Mouse (Mus musculus): ENCODE measurements at regions not wholly inside any gene's neighbourhood (a gene's known extent, or its start where the extent isn't known, plus 50 kb on each side); places are given as distances from the start of the nearest gene placed in this dataset.

GRCm38 (mm10) chr9:61695381-61695791 is 219.0 kb downstream of the Rplp1 start:
- Histone ChIP-seq H3K4me3 (ENCODE audit: low read depth, low read length) (no peak overlapping the region), H3K9me3 (ENCODE audit: control insufficient read depth, low read length) (no peaks in the 10 kb centered on the region), H3K27me3 (ENCODE audit: control insufficient read depth, insufficient read depth, low read length) (no peaks in the 10 kb centered on the region), H3K36me3 (ENCODE audit: control insufficient read depth, insufficient read depth, low read length) (no peaks in the 10 kb centered on the region), H3K9ac (ENCODE audit: low read length) (no peak overlapping the region), H3K27ac (replicated peaks; ENCODE audit: low read depth, low read length) (no peak overlapping the region), H3K4me2 (ENCODE audit: low read depth, severe bottlenecking) (no peak overlapping the region), H3K4me1 (ENCODE audit: control insufficient read depth, insufficient read depth, low read length) (no peaks in the 10 kb centered on the region; the same call in 1 of the 2 replicates)
- ATAC-seq (ENCODE audit: insufficient number of reproducible peaks, low FRiP score, low TSS enrichment, low read depth) (no peak), DNase-seq (ENCODE audit: low spot score) (peak; percentile 44)
- 3% methylated on average over 9 of the region's 9 CpGs for WGBS

DNA sequence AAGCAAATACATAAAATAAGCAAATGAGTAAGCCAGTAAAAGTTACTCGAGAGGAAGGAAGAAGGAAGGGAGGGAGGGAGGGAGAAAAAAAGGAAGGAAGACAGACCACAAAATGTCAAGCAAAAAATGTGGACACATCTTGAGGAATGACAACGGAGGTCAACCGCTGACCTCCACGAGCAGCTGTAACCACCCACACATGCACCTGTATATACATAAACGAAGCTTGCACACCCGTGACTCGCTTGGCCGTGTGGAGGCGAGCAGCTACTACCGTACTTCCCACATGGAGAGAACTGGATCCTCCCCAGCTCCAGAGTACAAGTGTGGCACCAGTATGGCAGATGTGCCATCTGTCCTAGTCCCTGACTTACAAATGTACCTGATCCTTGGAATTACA is 220.1 kb downstream of the Rplp1 start:
- Histone ChIP-seq H3K36me3 (ENCODE audit: control insufficient read depth, insufficient read depth, low read length) (no peaks in the 10 kb centered on the region), H3K27me3 (ENCODE audit: control insufficient read depth, insufficient read depth, low read length) (no peaks in the 10 kb centered on the region), H3K9ac (ENCODE audit: low read length) (no peak overlapping the region), H3K9me3 (ENCODE audit: control insufficient read depth, low read length) (no peaks in the 10 kb centered on the region), H3K4me3 (ENCODE audit: low read depth, low read length) (no peak overlapping the region), H3K4me2 (ENCODE audit: low read depth, severe bottlenecking) (no peak overlapping the region), H3K27ac (replicated peaks; ENCODE audit: low read depth, low read length) (no peak overlapping the region), H3K4me1 (ENCODE audit: control insufficient read depth, insufficient read depth, low read length) (peaks cover 9% of the 10 kb centered on the region)
- ATAC-seq (ENCODE audit: insufficient number of reproducible peaks, low FRiP score, low TSS enrichment, low read depth) (no peak), DNase-seq (ENCODE audit: low spot score) (no peak)
- WGBS, result 78% methylated on average over 10 of the region's 10 CpGs

- Histone ChIP-seq H3K4me3 (ENCODE audit: low read depth, low read length) (no peak overlapping the region), H3K4me2 (ENCODE audit: low read depth, severe bottlenecking) (no peak overlapping the region), H3K36me3 (ENCODE audit: control insufficient read depth, insufficient read depth, low read length) (no peaks in the 10 kb centered on the region), H3K9me3 (ENCODE audit: control insufficient read depth, low read length) (no peaks in the 10 kb centered on the region), H3K4me1 (ENCODE audit: control insufficient read depth, insufficient read depth, low read length) (peaks cover 16% of the 10 kb centered on the region), H3K9ac (ENCODE audit: low read length) (no peak overlapping the region), H3K27ac (replicated peaks; ENCODE audit: low read depth, low read length) (no peak overlapping the region), H3K27me3 (ENCODE audit: control insufficient read depth, insufficient read depth, low read length) (no peaks in the 10 kb centered on the region)
- WGBS, result 45% methylated on average over 3 of the region's 3 CpGs
- ATAC-seq (ENCODE audit: insufficient number of reproducible peaks, low FRiP score, low TSS enrichment, low read depth) (no peak), DNase-seq (ENCODE audit: low spot score) (no peak)
These were observed 223.6 kb downstream of the Rplp1 start for GRCm38 (mm10) chr9:61690786-61691185.

DNA sequence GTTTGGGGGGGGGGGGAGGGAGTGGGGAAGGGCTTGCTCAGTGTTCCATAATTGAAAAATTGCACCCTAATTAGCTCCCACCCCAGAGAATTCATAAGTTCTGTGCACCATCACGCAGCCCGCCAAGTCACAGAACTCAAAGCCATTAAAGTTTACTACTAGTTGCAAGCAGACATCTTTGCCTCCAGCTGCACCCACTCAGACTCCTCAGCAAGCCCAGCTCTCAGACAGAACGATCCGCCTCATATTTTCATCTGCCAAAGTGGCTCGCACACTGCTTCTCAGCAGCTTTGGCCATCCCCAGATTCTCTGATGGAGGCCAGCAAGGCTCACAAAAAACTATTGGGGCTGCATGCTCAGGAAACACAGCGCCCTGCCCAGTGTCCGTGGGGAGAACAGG is 224.4 kb downstream of the Rplp1 start:
- no peak for ATAC-seq (ENCODE audit: insufficient number of reproducible peaks, low FRiP score, low TSS enrichment, low read depth)
- peaks cover 16% of the 10 kb centered on the region for H3K4me1 ChIP-seq (ENCODE audit: control insufficient read depth, insufficient read depth, low read length)
- H3K4me2 ChIP-seq (ENCODE audit: low read depth, severe bottlenecking), result no peak overlapping the region
- H3K27me3 ChIP-seq (ENCODE audit: control insufficient read depth, insufficient read depth, low read length), result no peaks in the 10 kb centered on the region
- no peak overlapping the region for H3K4me3 ChIP-seq (ENCODE audit: low read depth, low read length)
- 40% methylated on average over 7 of the region's 7 CpGs for whole genome bisulfite sequencing
- H3K27ac ChIP-seq (replicated peaks; ENCODE audit: low read depth, low read length), result peak overlapping the region; percentile 45; the same call in 1 of the 2 replicates
- H3K9ac ChIP-seq (ENCODE audit: low read length), result no peak overlapping the region
- peak; percentile 49 for DNase-seq (ENCODE audit: low spot score)
- no peaks in the 10 kb centered on the region for H3K36me3 ChIP-seq (ENCODE audit: control insufficient read depth, insufficient read depth, low read length)
- no peaks in the 10 kb centered on the region for H3K9me3 ChIP-seq (ENCODE audit: control insufficient read depth, low read length)

- Histone ChIP-seq H3K9me3 (ENCODE audit: control insufficient read depth, low read length) (no peaks in the 10 kb centered on the region), H3K27me3 (ENCODE audit: control insufficient read depth, insufficient read depth, low read length) (no peaks in the 10 kb centered on the region), H3K9ac (ENCODE audit: low read length) (no peak overlapping the region), H3K4me2 (ENCODE audit: low read depth, severe bottlenecking) (no peak overlapping the region), H3K4me1 (ENCODE audit: control insufficient read depth, insufficient read depth, low read length) (peaks cover 16% of the 10 kb centered on the region), H3K27ac (replicated peaks; ENCODE audit: low read depth, low read length) (no peak overlapping the region), H3K36me3 (ENCODE audit: control insufficient read depth, insufficient read depth, low read length) (no peaks in the 10 kb centered on the region), H3K4me3 (ENCODE audit: low read depth, low read length) (no peak overlapping the region)
- WGBS, result 14% methylated on average over 5 of the region's 5 CpGs
- DNase-seq (ENCODE audit: low spot score) (peak; percentile 63), ATAC-seq (ENCODE audit: insufficient number of reproducible peaks, low FRiP score, low TSS enrichment, low read depth) (no peak)
These were observed 224.8 kb downstream of the Rplp1 start for GRCm38 (mm10) chr9:61689516-61689915.

GRCm38 (mm10) chr9:61683557-61683956 is 230.8 kb downstream of the Rplp1 start:
- H3K9ac ChIP-seq (ENCODE audit: low read length), result no peak overlapping the region
- H3K27me3 ChIP-seq (ENCODE audit: control insufficient read depth, insufficient read depth, low read length), result no peaks in the 10 kb centered on the region
- DNase-seq (ENCODE audit: low spot score) (peak; percentile 51), ATAC-seq (ENCODE audit: insufficient number of reproducible peaks, low FRiP score, low TSS enrichment, low read depth) (no peak)
- H3K4me2 ChIP-seq (ENCODE audit: low read depth, severe bottlenecking), result no peak overlapping the region
- no peak overlapping the region for H3K4me3 ChIP-seq (ENCODE audit: low read depth, low read length)
- H3K27ac ChIP-seq (replicated peaks; ENCODE audit: low read depth, low read length), result no peak overlapping the region
- no peaks in the 10 kb centered on the region for H3K36me3 ChIP-seq (ENCODE audit: control insufficient read depth, insufficient read depth, low read length)
- no peaks in the 10 kb centered on the region for H3K9me3 ChIP-seq (ENCODE audit: control insufficient read depth, low read length)
- 4% methylated on average over 4 of the region's 4 CpGs for WGBS
- H3K4me1 ChIP-seq (ENCODE audit: control insufficient read depth, insufficient read depth, low read length), result peaks cover 28% of the 10 kb centered on the region

DNA sequence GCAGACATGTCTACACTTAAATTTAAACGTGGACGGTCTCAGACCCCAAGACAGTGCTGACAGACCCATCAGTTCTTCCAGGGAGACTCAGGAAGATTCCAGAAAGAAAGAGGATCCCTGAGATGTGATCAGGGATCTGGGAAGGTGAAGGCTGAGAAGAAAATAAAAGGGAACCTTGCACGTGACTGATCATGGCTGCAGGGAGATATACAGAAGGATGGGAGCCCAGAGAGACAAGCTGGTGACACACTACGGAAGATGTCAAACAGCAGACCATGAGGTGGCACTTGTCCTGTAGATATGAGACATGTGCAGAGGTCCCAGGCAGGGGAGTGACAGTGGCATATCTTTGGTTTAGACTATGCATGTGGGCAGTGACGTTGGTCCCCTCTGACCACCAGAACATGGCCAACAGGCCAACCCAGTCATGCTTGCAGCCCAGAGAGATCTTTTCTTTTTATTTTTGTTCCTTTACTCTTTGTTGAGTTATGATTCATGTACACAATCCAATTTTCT is 231.5 kb downstream of the Rplp1 start:
- ATAC-seq (ENCODE audit: insufficient number of reproducible peaks, low FRiP score, low TSS enrichment, low read depth), result no peak
- Histone ChIP-seq H3K9ac (ENCODE audit: low read length) (no peak overlapping the region), H3K27ac (replicated peaks; ENCODE audit: low read depth, low read length) (no peak overlapping the region), H3K4me1 (ENCODE audit: control insufficient read depth, insufficient read depth, low read length) (peaks cover 28% of the 10 kb centered on the region), H3K4me3 (ENCODE audit: low read depth, low read length) (no peak overlapping the region), H3K36me3 (ENCODE audit: control insufficient read depth, insufficient read depth, low read length) (no peaks in the 10 kb centered on the region), H3K27me3 (ENCODE audit: control insufficient read depth, insufficient read depth, low read length) (no peaks in the 10 kb centered on the region), H3K4me2 (ENCODE audit: low read depth, severe bottlenecking) (no peak overlapping the region), H3K9me3 (ENCODE audit: control insufficient read depth, low read length) (no peaks in the 10 kb centered on the region)
- 84% methylated on average over 5 of the region's 5 CpGs for WGBS
- DNase-seq (ENCODE audit: low spot score), result no peak

DNA sequence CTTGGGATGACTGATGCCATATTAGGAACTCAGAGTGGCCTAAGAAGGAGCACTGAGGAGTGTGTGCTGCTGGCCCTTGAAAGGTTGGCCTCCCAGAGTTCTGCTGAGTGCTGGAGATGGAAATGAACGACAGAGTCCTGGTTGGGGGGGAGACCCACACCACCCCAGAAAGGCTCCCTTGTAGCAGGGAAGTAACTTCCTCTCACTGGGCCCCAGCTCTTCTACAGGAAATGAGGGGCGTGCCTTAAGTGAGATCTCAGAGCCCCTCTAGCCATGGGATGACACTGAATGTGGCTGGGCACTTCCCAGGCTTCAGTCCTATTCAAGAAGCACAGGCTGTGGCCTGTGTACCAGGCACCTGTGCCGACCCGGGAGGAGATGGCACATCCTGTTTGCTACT is 232.0 kb downstream of the Rplp1 start:
- Histone ChIP-seq H3K27ac (replicated peaks; ENCODE audit: low read depth, low read length) (no peak overlapping the region), H3K27me3 (ENCODE audit: control insufficient read depth, insufficient read depth, low read length) (no peaks in the 10 kb centered on the region), H3K9ac (ENCODE audit: low read length) (no peak overlapping the region), H3K9me3 (ENCODE audit: control insufficient read depth, low read length) (no peaks in the 10 kb centered on the region), H3K36me3 (ENCODE audit: control insufficient read depth, insufficient read depth, low read length) (no peaks in the 10 kb centered on the region), H3K4me3 (ENCODE audit: low read depth, low read length) (no peak overlapping the region), H3K4me2 (ENCODE audit: low read depth, severe bottlenecking) (no peak overlapping the region), H3K4me1 (ENCODE audit: control insufficient read depth, insufficient read depth, low read length) (peaks cover 25% of the 10 kb centered on the region)
- 61% methylated on average over 4 of the region's 4 CpGs for WGBS
- DNase-seq (ENCODE audit: low spot score), result no peak
- no peak for ATAC-seq (ENCODE audit: insufficient number of reproducible peaks, low FRiP score, low TSS enrichment, low read depth)

DNA sequence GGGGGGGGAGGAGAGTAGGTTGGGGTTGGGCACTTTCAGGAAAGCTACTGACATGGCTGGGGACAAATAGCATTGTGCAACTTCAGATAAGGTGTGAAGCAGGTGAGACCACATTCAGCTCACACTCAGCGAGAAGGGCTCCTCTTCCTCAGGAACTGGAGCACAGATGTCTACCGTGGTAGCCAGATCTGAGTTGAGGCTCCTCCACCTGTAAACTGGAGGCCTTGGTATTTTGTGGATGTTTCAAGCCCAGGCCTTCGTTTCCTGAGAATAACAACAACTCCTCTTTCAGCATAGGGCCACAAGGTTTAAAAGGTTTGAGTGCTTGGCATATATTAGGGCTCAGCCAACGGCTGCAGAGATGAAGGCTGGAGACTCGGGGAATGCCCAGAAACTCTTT is 232.9 kb downstream of the Rplp1 start:
- DNase-seq (ENCODE audit: low spot score) (no peak), ATAC-seq (ENCODE audit: insufficient number of reproducible peaks, low FRiP score, low TSS enrichment, low read depth) (no peak)
- Histone ChIP-seq H3K4me2 (ENCODE audit: low read depth, severe bottlenecking) (no peak overlapping the region), H3K27me3 (ENCODE audit: control insufficient read depth, insufficient read depth, low read length) (no peaks in the 10 kb centered on the region), H3K9me3 (ENCODE audit: control insufficient read depth, low read length) (no peaks in the 10 kb centered on the region), H3K36me3 (ENCODE audit: control insufficient read depth, insufficient read depth, low read length) (no peaks in the 10 kb centered on the region), H3K4me1 (ENCODE audit: control insufficient read depth, insufficient read depth, low read length) (peaks cover 25% of the 10 kb centered on the region), H3K9ac (ENCODE audit: low read length) (no peak overlapping the region), H3K4me3 (ENCODE audit: low read depth, low read length) (no peak overlapping the region), H3K27ac (replicated peaks; ENCODE audit: low read depth, low read length) (no peak overlapping the region)
- 68% methylated on average over 5 of the region's 5 CpGs for WGBS
